Mouse (Mus musculus) lung, embryonic 14.5 days (tissue): ENCODE measurements around the gene Aarsd1. TPM values are rescaled to one million over a fixed set of nuclear protein-coding genes. Genes with fewer than 3 reads are reported as not detected.
"Not testable (repeated sequence)": the region's sequence is repeated elsewhere in the genome, so short reads cannot be mapped to it uniquely, and the experiment has no call there.

Experiments used
- ATAC-seq: fragments of 200-750 bp; cut with Nextera tagmentation; 2 replicates; pipeline ENCODE4 v1.8.0; 2017; ENCODE audit warnings: mild to moderate bottlenecking, moderate TSS enrichment, moderate library complexity; ENCODE audit not compliant: insufficient read depth
- DNase-seq: peaks from one replicate; pipeline ENCODE4 v3.0.0-alpha.2; 2015
- H3K27ac ChIP-seq: fragments of 300-500 bp; sonication (generic); 2 replicates; pipeline ENCODE4 v1.5.1; 2014; ENCODE audit warnings: low read depth, mild to moderate bottlenecking, moderate library complexity
- H3K27me3 ChIP-seq: fragments of 300-500 bp; sonication (generic); 2 replicates; pipeline ENCODE4 v1.6.1; 2014; ENCODE audit warnings: low read length, control low read depth; ENCODE audit not compliant: insufficient read depth
- H3K36me3 ChIP-seq: fragments of 300-500 bp; sonication (generic); 2 replicates; pipeline ENCODE4 v1.6.1; 2014; ENCODE audit warnings: control low read depth; ENCODE audit not compliant: insufficient read depth
- H3K4me1 ChIP-seq: fragments of 300-500 bp; sonication (generic); 2 replicates; pipeline ENCODE4 v1.6.1; 2014; ENCODE audit warnings: antibody characterized with exemption, control low read depth; ENCODE audit not compliant: insufficient read depth
- H3K4me2 ChIP-seq: fragments of 300-500 bp; sonication (generic); 2 replicates; pipeline ENCODE4 v1.6.1; 2014; ENCODE audit warnings: mild to moderate bottlenecking
- H3K4me3 ChIP-seq: fragments of 300-500 bp; sonication (generic); 2 replicates; pipeline ENCODE4 v1.5.1; 2014; ENCODE audit warnings: low read depth, low read length
- H3K9ac ChIP-seq: fragments of 300-500 bp; sonication (generic); 2 replicates; pipeline ENCODE4 v1.6.1; 2014
- H3K9me3 ChIP-seq: fragments of 300-500 bp; sonication (generic); 2 replicates; pipeline ENCODE4 v1.6.1; 2016; ENCODE audit warnings: low read depth, low read length, control low read depth
- CTCF ChIP-seq: IDR thresholded peaks from 2 replicates; pipeline ENCODE4 v1.5.1; 2016; ENCODE audit warnings: antibody characterized with exemption, low read depth
- WGBS: fragments of 180-500 bp; shearing (Covaris S2); extraction: QIAGEN DNeasy Blood & Tissue Kit; methylation state at CpG from one replicate; pipeline ENCODE4 v1.1.7; 2014; 5-methylcytosine and 5-hydroxymethylcytosine counted together
- polyA plus RNA-seq: library from polyadenylated mRNA; unstranded; fragments of >200 nt; fragmentation: Nextera tagmentation; extraction: Ambion mirVana; gene quantifications from 2 replicates; pipeline ENCODE4 v1.2.1, GENCODE M21; 2014

Aarsd1 gene
- polyA plus RNA-seq, 1 experiment from 2014 or later: 93.3 TPM

DNA sequence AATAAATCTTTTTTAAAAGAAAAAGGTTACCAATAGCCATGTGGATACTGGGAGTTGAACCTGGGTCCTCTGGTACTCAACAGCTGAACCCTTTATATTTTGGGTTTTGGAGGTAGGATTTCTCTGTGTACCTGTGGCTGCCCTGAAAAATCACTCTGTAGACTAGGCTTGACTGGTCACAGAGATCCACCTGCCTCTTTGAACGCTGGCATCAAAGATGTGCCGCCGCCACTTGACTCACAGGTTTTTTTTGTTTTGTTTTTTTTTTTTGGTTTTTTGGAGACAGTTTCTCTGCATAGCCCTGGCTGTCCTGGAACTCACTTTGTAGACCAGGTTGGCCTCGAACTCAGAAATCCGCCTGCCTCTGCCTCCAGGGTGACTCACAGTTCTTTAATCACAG is 30.4 kb upstream of the Aarsd1 start:
- ATAC-seq: no peak
- Histone ChIP-seq H3K4me1 (no peaks in the 10 kb centered on the region), H3K4me2 (peak overlapping the region; percentile 59), H3K36me3 (peaks cover 33% of the 10 kb centered on the region), H3K27me3 (no peaks in the 10 kb centered on the region), H3K9ac (peak overlapping the region; percentile 52; the same call in 1 of the 2 replicates), H3K9me3 (no peaks in the 10 kb centered on the region), H3K4me3 (peak overlapping the region; percentile 42; the same call in 1 of the 2 replicates), H3K27ac (no peak overlapping the region)
- no peak for TF ChIP-seq CTCF
- WGBS: 81% methylated on average over 5 of the region's 5 CpGs
- DNase-seq: no peak

GRCm38 (mm10) chr11:101446860-101447259 is 29.4 kb upstream of the Aarsd1 start:
- WGBS: 86% methylated on average over 8 of the region's 8 CpGs
- H3K27ac ChIP-seq, H3K4me3 ChIP-seq, H3K4me2 ChIP-seq, ATAC-seq, DNase-seq, H3K9ac ChIP-seq, H3K27me3 ChIP-seq, H3K9me3 ChIP-seq, H3K4me1 ChIP-seq: not testable (repeated sequence)
- H3K36me3 ChIP-seq: peaks cover 33% of the 10 kb centered on the region

DNA sequence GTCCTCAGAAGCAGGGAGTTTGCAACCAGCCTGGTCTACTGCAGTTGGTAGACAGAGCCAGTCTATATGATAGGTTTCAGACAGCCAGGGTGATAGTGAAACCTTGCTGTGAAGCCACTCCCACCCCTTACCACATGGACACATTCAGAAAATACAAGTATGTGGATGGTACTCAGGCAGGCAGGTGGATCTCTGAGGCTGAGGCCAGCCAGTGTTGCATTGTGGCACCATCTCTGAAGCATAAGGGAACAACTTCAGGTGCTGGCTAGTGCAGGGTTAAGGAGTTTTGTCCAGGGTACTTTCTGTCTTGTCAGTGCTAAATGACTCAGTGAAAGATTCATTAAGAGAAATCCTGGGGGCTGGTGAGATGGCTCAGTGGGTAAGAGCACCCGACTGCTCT is 28.9 kb upstream of the Aarsd1 start:
- Histone ChIP-seq H3K27ac (no peak overlapping the region; the same call in 1 of the 2 replicates), H3K27me3 (no peaks in the 10 kb centered on the region), H3K36me3 (peaks cover 33% of the 10 kb centered on the region), H3K9me3 (no peaks in the 10 kb centered on the region), H3K9ac (no peak overlapping the region), H3K4me3 (no peak overlapping the region), H3K4me2 (no peak overlapping the region), H3K4me1 (no peaks in the 10 kb centered on the region)
- no peak for TF ChIP-seq CTCF
- no peak for ATAC-seq
- DNase-seq: no peak
- 77% methylated on average over 1 of the region's 1 CpGs for WGBS

GRCm38 (mm10) chr11:101442760-101443159 is 25.3 kb upstream of the Aarsd1 start:
- 1% methylated on average over 14 of the region's 14 CpGs for WGBS
- peak overlapping the region; percentile 91 for H3K9ac ChIP-seq
- no peaks in the 10 kb centered on the region for H3K4me1 ChIP-seq
- peak overlapping the region; percentile 91 for H3K27ac ChIP-seq
- no peaks in the 10 kb centered on the region for H3K27me3 ChIP-seq
- no peak for TF ChIP-seq CTCF
- H3K9me3 ChIP-seq: no peaks in the 10 kb centered on the region
- ATAC-seq: peak; percentile 10; the same call in 1 of the 2 replicates
- DNase-seq: no peak
- peaks cover 33% of the 10 kb centered on the region for H3K36me3 ChIP-seq
- H3K4me2 ChIP-seq: peak overlapping the region; percentile 96
- H3K4me3 ChIP-seq: peak overlapping the region; percentile 78

- WGBS: under 1% methylated on average over 42 of the region's 42 CpGs
- TF ChIP-seq CTCF: peak; percentile 88
- H3K4me1 ChIP-seq: no peaks in the 10 kb centered on the region
- no peaks in the 10 kb centered on the region for H3K27me3 ChIP-seq
- peak within 1 kb of the TSS; percentile 91 for H3K9ac ChIP-seq
- no peaks in the 10 kb centered on the region for H3K9me3 ChIP-seq
- peak within 1 kb of the TSS; percentile 96 for H3K4me2 ChIP-seq
- H3K4me3 ChIP-seq: peak within 1 kb of the TSS; percentile 78
- H3K36me3 ChIP-seq: peaks cover 33% of the 10 kb centered on the region
- DNase-seq (peak; percentile 99), ATAC-seq (peak; percentile 99)
- H3K27ac ChIP-seq: peak within 1 kb of the TSS; percentile 91
Observed at GRCm38 (mm10) chr11:101442127-101442693, 24.8 kb upstream of the Aarsd1 start, which contains the start of gene Rpl27. Rpl27 (plus strand) TSS chr11:101442298.

DNA sequence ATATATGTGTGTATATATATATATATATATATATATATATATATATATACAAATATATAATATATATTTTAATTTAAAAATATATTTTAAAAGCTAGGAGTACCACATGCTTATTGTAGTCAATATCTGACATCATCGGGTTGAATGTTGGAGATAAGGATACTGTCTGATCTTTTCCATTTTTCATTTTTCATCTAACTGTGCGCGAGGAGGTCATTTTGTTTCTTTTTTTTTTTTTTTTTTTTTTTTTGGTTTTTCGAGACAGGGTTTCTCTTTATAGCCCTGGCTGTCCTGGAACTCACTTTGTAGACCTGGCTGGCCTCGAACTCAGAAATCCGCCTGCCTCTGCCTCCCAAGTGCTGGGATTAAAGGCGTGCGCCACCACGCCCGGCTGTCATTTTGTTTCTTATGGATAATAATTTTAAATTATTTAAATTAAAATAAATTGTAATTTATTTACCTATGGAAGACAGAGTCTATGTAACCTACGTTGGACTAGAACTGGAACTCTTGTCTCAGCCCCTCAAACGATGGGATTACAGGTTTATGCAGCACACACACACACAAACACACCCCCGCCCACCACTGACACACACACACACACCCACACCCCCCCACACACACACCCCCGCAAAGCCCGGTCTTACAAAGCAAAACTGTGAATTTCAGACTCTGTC is 24.2 kb upstream of the Aarsd1 start:
- WGBS: 40% methylated on average over 15 of the region's 15 CpGs

GRCm38 (mm10) chr11:101438006-101438405 is 20.6 kb upstream of the Aarsd1 start:
- not testable (repeated sequence) for H3K27ac ChIP-seq, H3K9ac ChIP-seq, H3K27me3 ChIP-seq, H3K9me3 ChIP-seq, ATAC-seq, H3K4me1 ChIP-seq, DNase-seq, H3K4me3 ChIP-seq, H3K4me2 ChIP-seq
- 37% methylated on average over 3 of the region's 3 CpGs for WGBS
- peaks cover 29% of the 10 kb centered on the region for H3K36me3 ChIP-seq

More for the DNA sequence above, 24.2 kb upstream of the Aarsd1 start:
- ATAC-seq, H3K9me3 ChIP-seq, H3K9ac ChIP-seq, H3K4me1 ChIP-seq, H3K27ac ChIP-seq, H3K27me3 ChIP-seq, DNase-seq: not testable (repeated sequence)
- Histone ChIP-seq H3K4me2 (peak overlapping the region; percentile 96), H3K4me3 (peak overlapping the region; percentile 78), H3K36me3 (peaks cover 33% of the 10 kb centered on the region)
